Mouse (Mus musculus) heart, embryonic 13.5 days (tissue): ENCODE data around the gene Ubqln1. TPM values are rescaled to one million over a fixed set of nuclear protein-coding genes. Genes with fewer than 3 reads are reported as not detected.

Experiments used
- ATAC-seq: fragments of 200-750 bp; cut with Nextera tagmentation; 2 replicates; pipeline ENCODE4 v1.8.0; 2017; ENCODE audit warnings: moderate TSS enrichment; ENCODE audit not compliant: insufficient number of reproducible peaks, low FRiP score, low TSS enrichment; ENCODE audit errors: extremely low read depth
- H3K27ac ChIP-seq: fragments of 300-500 bp; sonication (generic); replicated peaks from 2 replicates; pipeline ENCODE4 v1.5.1; 2015; ENCODE audit warnings: moderate library complexity, mild to moderate bottlenecking, inconsistent platforms
- H3K27me3 ChIP-seq: fragments of 300-500 bp; sonication (generic); replicated peaks from 2 replicates; pipeline ENCODE4 v1.6.1; 2015; ENCODE audit warnings: mild to moderate bottlenecking, inconsistent platforms
- H3K36me3 ChIP-seq: fragments of 300-500 bp; sonication (generic); 2 replicates; pipeline ENCODE4 v1.6.1; 2015; ENCODE audit warnings: mild to moderate bottlenecking, inconsistent platforms
- H3K4me1 ChIP-seq: fragments of 300-500 bp; sonication (generic); 2 replicates; pipeline ENCODE4 v1.6.1; 2015; ENCODE audit warnings: inconsistent platforms
- H3K4me2 ChIP-seq: fragments of 300-500 bp; sonication (generic); 2 replicates; pipeline ENCODE4 v1.6.1; 2015; ENCODE audit warnings: inconsistent platforms, mild to moderate bottlenecking, moderate library complexity
- H3K4me3 ChIP-seq: fragments of 300-500 bp; sonication (generic); 2 replicates; pipeline ENCODE4 v1.5.1; 2015; ENCODE audit warnings: moderate library complexity, mild to moderate bottlenecking, inconsistent platforms
- H3K9ac ChIP-seq: fragments of 300-500 bp; sonication (generic); 2 replicates; pipeline ENCODE4 v1.6.1; 2015; ENCODE audit warnings: inconsistent platforms, mild to moderate bottlenecking, moderate library complexity
- H3K9me3 ChIP-seq: fragments of 300-500 bp; sonication (generic); 2 replicates; pipeline ENCODE4 v1.6.1; 2016; ENCODE audit warnings: inconsistent platforms
- WGBS: fragments of 180-500 bp; shearing (Covaris S2); methylation state at CpG from one replicate; pipeline ENCODE4 v1.1.7; 2015; ENCODE audit warnings: mixed read lengths; 5-methylcytosine and 5-hydroxymethylcytosine counted together
- polyA plus RNA-seq: library from polyadenylated mRNA; unstranded; fragments of >200 nt; fragmentation: Nextera tagmentation; extraction: Ambion mirVana; gene quantifications from 2 replicates; pipeline ENCODE4 v1.2.1, GENCODE M21; 2015

The Ubqln1 gene
- polyA plus RNA-seq, 1 experiment from 2014 or later = 71.3 TPM

- no peak for ATAC-seq
- H3K4me1 ChIP-seq = peaks cover 34% of the 10 kb centered on the region
- H3K4me2 ChIP-seq = peak overlapping the region; percentile 71
- H3K9ac ChIP-seq = peak overlapping the region; percentile 99
- H3K4me3 ChIP-seq = peak overlapping the region; percentile 99
- WGBS = 82% methylated on average over 9 of the region's 9 CpGs
- no peak overlapping the region for H3K27ac ChIP-seq
- no peaks in the 10 kb centered on the region for H3K9me3 ChIP-seq
- no peaks in the 10 kb centered on the region for H3K36me3 ChIP-seq
- H3K27me3 ChIP-seq = no peaks in the 10 kb centered on the region
Observed at GRCm38 (mm10) chr13:58216395-58216794, 942 bp upstream of the Ubqln1 start.

GRCm38 (mm10) chr13:58215253-58215591 lies 231 bp downstream of the Ubqln1 start:
- under 1% methylated on average over 48 of the region's 48 CpGs for WGBS
- peak; percentile 64 for ATAC-seq
- Histone ChIP-seq H3K4me3 (peak overlapping the region; percentile 99), H3K4me2 (peak overlapping the region; percentile 71), H3K9me3 (no peaks in the 10 kb centered on the region), H3K36me3 (no peaks in the 10 kb centered on the region), H3K27ac (peak overlapping the region; percentile 79), H3K4me1 (peaks cover 42% of the 10 kb centered on the region), H3K27me3 (no peaks in the 10 kb centered on the region), H3K9ac (peak overlapping the region; percentile 99)

DNA sequence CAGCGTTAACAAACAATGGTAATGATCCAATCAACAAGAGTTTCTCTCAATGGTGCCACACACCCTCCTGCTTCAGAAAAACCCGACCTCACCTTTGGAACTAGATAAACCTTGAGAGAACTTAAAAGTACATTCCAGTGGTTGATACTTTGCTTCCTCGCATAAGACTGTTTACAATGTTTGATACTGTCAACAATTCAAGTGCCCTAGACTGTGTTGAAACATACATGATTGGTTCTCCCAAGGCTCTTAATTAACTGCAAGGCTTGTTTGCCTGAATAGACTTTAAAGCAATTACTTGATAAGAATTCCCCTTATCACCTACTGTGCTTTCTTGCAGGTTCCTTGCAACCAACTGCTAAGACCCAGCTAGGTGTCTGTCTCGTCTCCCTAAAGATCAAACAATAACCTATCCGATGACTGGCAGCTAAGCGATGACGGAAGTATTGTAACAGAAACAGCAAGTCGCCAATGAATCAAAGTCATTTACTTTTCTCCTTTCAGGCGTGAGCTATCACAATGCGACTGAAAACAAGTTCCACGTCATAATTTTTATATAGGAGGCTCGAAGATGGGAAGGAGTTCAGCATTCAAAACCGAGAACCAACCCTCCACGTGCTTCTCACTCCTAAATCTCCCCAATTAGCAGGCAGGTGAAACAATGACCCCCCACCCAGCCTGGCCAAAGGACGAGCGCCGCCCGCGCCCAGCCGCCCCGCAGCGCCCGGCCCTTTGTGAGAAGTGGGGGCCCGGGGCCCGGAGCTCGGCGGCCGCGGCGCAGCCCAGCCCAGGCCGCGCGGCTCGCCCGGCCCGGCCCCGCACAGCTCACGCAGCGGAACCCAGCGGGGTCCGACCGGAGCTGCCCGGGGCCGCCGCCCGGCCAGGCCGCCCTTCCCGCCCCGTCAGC lies 854 bp downstream of the Ubqln1 start:
- H3K27ac ChIP-seq = peak overlapping the region; percentile 79
- H3K4me1 ChIP-seq = peaks cover 42% of the 10 kb centered on the region
- ATAC-seq = peak; percentile 60; the same call in 1 of the 2 replicates
- peak overlapping the region; percentile 71 for H3K4me2 ChIP-seq
- WGBS = 2% methylated on average over 31 of the region's 49 CpGs
- no peaks in the 10 kb centered on the region for H3K9me3 ChIP-seq
- H3K36me3 ChIP-seq = no peaks in the 10 kb centered on the region
- no peaks in the 10 kb centered on the region for H3K27me3 ChIP-seq
- H3K9ac ChIP-seq = peak overlapping the region; percentile 99
- H3K4me3 ChIP-seq = peak overlapping the region; percentile 99

- H3K9ac ChIP-seq = peak overlapping the region; percentile 99
- H3K27ac ChIP-seq = no peak overlapping the region
- ATAC-seq = no peak
- no peaks in the 10 kb centered on the region for H3K27me3 ChIP-seq
- no peaks in the 10 kb centered on the region for H3K36me3 ChIP-seq
- H3K4me2 ChIP-seq = peak overlapping the region; percentile 71
- no peaks in the 10 kb centered on the region for H3K9me3 ChIP-seq
- H3K4me3 ChIP-seq = peak overlapping the region; percentile 99
- WGBS = 46% methylated on average over 8 of the region's 8 CpGs
- peaks cover 42% of the 10 kb centered on the region for H3K4me1 ChIP-seq
Observed at GRCm38 (mm10) chr13:58213801-58214200, 1.7 kb downstream of the Ubqln1 start.

DNA sequence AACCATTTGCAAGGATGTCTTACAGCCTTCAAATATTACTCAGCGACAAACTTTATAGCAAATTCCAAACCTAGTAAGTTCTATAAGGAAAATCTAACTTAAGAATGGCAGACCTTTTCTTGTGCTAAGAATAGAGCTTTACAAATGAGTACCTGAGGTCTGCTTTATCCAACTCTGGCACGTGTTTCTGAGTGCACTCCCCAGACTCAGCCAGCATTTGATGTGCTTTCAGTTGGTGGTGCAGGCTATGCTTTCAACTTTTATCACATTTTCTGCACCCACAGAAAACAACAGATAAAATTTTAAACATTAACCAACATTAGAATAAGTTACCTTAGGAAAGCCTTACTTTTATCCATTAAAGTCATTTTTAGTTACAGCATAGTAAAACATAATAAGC lies 2.9 kb downstream of the Ubqln1 start:
- H3K27ac ChIP-seq = no peak overlapping the region
- H3K9me3 ChIP-seq = no peaks in the 10 kb centered on the region
- no peaks in the 10 kb centered on the region for H3K27me3 ChIP-seq
- no peaks in the 10 kb centered on the region for H3K36me3 ChIP-seq
- no peak overlapping the region for H3K9ac ChIP-seq
- no peak for ATAC-seq
- H3K4me3 ChIP-seq = no peak overlapping the region
- peaks cover 42% of the 10 kb centered on the region for H3K4me1 ChIP-seq
- 62% methylated on average over 2 of the region's 2 CpGs for WGBS
- H3K4me2 ChIP-seq = no peak overlapping the region

DNA sequence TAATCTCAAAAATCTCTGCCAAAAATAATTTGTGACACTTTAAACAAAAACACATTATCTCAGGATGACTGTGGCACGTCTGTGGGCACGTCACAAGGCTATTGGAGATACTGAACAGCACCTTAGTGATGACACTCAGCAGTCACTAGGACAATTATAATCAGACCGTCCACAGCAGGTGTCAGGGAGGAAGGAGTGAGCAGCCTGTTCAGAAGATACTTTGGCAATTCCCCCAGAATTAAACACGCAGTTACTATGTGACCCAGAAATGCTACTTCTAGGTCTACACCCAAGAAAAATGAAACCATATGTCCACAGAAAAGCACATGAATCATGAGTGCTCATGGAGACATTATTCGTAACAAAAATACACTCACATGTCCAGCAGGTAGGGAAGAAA lies 5.0 kb downstream of the Ubqln1 start:
- H3K36me3 ChIP-seq = no peaks in the 10 kb centered on the region
- no peak overlapping the region for H3K4me3 ChIP-seq
- WGBS = 62% methylated on average over 5 of the region's 5 CpGs
- no peak overlapping the region for H3K9ac ChIP-seq
- peaks cover 53% of the 10 kb centered on the region for H3K4me1 ChIP-seq
- no peak for ATAC-seq
- H3K4me2 ChIP-seq = no peak overlapping the region
- H3K9me3 ChIP-seq = no peaks in the 10 kb centered on the region
- no peak overlapping the region for H3K27ac ChIP-seq
- no peaks in the 10 kb centered on the region for H3K27me3 ChIP-seq

GRCm38 (mm10) chr13:58206084-58206483 lies 9.4 kb downstream of the Ubqln1 start:
- 72% methylated on average over 4 of the region's 4 CpGs for WGBS
- Histone ChIP-seq H3K9ac (no peak overlapping the region), H3K36me3 (no peaks in the 10 kb centered on the region), H3K27ac (no peak overlapping the region), H3K9me3 (no peaks in the 10 kb centered on the region), H3K27me3 (no peaks in the 10 kb centered on the region), H3K4me3 (no peak overlapping the region), H3K4me1 (peaks cover 40% of the 10 kb centered on the region), H3K4me2 (no peak overlapping the region)
- no peak for ATAC-seq

GRCm38 (mm10) chr13:58204986-58205385 lies 10.5 kb downstream of the Ubqln1 start:
- no peak overlapping the region for H3K27ac ChIP-seq
- WGBS = 67% methylated on average over 4 of the region's 4 CpGs
- H3K4me2 ChIP-seq = no peak overlapping the region
- H3K9ac ChIP-seq = no peak overlapping the region
- H3K9me3 ChIP-seq = no peaks in the 10 kb centered on the region
- ATAC-seq = no peak
- no peaks in the 10 kb centered on the region for H3K36me3 ChIP-seq
- peaks cover 32% of the 10 kb centered on the region for H3K4me1 ChIP-seq
- H3K27me3 ChIP-seq = no peaks in the 10 kb centered on the region
- no peak overlapping the region for H3K4me3 ChIP-seq

GRCm38 (mm10) chr13:58204202-58204601 lies 11.3 kb downstream of the Ubqln1 start:
- Histone ChIP-seq H3K36me3 (no peaks in the 10 kb centered on the region), H3K9me3 (no peaks in the 10 kb centered on the region), H3K4me3 (no peak overlapping the region), H3K27ac (no peak overlapping the region), H3K9ac (no peak overlapping the region), H3K4me2 (no peak overlapping the region), H3K4me1 (peaks cover 40% of the 10 kb centered on the region), H3K27me3 (no peaks in the 10 kb centered on the region)
- no peak for ATAC-seq
- 87% methylated on average over 3 of the region's 3 CpGs for WGBS

DNA sequence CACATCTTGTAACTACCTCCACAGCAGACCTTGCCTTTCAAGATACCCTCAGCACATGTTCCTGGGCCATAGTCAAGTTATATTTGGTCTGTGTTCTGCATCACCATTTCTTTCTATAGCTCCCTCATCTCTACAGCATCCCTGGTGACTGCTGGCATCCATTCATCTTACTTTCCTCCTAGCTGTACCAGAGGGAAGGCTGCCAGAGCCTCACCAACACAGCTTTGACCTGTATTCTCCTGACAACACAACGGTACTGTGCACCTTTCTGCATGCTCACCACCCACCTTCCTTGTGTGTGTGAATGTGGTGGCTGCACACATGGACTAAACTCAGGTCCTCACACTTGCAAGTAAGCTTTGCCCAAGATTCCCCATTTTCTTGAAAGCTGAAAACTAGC lies 12.6 kb downstream of the Ubqln1 start:
- Histone ChIP-seq H3K36me3 (peaks cover 3% of the 10 kb centered on the region), H3K9ac (no peak overlapping the region), H3K9me3 (no peaks in the 10 kb centered on the region), H3K4me3 (no peak overlapping the region), H3K27me3 (no peaks in the 10 kb centered on the region), H3K27ac (no peak overlapping the region), H3K4me2 (no peak overlapping the region), H3K4me1 (peaks cover 47% of the 10 kb centered on the region)
- no peak for ATAC-seq
- WGBS = 89% methylated on average over 1 of the region's 1 CpGs

GRCm38 (mm10) chr13:58201908-58202307 lies 13.5 kb downstream of the Ubqln1 start:
- Histone ChIP-seq H3K9ac (no peak overlapping the region), H3K4me1 (peaks cover 46% of the 10 kb centered on the region), H3K9me3 (no peaks in the 10 kb centered on the region), H3K4me3 (no peak overlapping the region), H3K36me3 (peaks cover 13% of the 10 kb centered on the region), H3K4me2 (no peak overlapping the region), H3K27ac (no peak overlapping the region), H3K27me3 (no peaks in the 10 kb centered on the region)
- no peak for ATAC-seq
- WGBS = 90% methylated on average over 3 of the region's 3 CpGs

DNA sequence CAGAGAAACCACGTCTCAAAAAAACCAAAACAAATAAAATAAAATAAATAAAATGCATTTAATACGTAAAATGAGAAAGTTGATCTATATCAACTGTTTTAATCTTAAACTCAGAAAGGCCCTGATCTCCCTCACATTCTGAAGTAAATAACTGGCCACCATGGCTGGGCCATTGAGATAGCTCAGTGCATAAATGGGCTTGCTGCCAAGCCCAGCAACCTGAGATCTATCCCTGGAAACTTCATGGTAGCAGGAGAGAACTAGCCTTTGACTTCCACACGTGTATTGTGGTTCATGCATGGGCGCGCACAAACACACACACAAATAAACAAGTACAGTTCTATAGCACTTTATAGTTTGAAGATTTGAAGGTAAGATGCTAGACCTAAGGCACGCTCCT lies 14.1 kb downstream of the Ubqln1 start:
- WGBS = 88% methylated on average over 6 of the region's 6 CpGs
- Histone ChIP-seq H3K27me3 (no peaks in the 10 kb centered on the region), H3K4me2 (no peak overlapping the region), H3K9ac (no peak overlapping the region), H3K4me1 (peaks cover 41% of the 10 kb centered on the region), H3K36me3 (peaks cover 18% of the 10 kb centered on the region), H3K4me3 (no peak overlapping the region), H3K27ac (no peak overlapping the region), H3K9me3 (no peaks in the 10 kb centered on the region)
- ATAC-seq = no peak
